Mouse (Mus musculus) heart, postnatal 0 days (tissue): ENCODE results near the gene Prkn.

Source experiments
- CTCF ChIP-seq: IDR thresholded peaks from 2 replicates; pipeline ENCODE4 v1.5.1; 2016; ENCODE audit warnings: antibody characterized with exemption, control low read depth, low read depth
- EP300 ChIP-seq: IDR thresholded peaks from 2 replicates; pipeline ENCODE4 v1.6.1; 2016; ENCODE audit warnings: antibody characterized with exemption, low read depth

DNA sequence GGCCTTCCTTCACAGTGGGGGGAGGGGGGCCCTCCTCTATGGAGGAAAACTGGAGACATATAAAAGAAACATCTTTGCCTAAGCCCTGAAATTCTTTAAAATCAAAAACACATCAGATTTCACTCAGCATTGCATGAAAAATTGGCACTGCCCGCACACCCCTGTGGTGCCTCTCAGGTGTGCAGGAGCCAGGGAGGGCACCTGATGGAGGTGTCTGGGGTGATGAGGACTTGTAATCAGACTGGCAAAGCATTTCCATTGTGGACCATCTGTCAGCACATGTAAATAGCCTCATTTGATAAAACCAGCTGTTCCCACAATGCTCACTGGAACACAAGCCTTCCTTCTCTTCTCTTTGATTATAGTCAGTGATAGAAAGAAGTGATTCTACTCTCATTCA lies 928.8 kb downstream of the Prkn start:
- TF ChIP-seq CTCF (no peak), EP300 (no peak)
